Mouse (Mus musculus) gastrocnemius, postnatal 14 days (tissue): Measurements from ENCODE around the gene Ywhag. TPM values are rescaled to one million over a fixed set of nuclear protein-coding genes. Genes with fewer than 3 reads are reported as not detected.

Experiments
- DNase-seq: peaks from one replicate; pipeline ENCODE4 v3.0.0; 2021; ENCODE audit warnings: mixed read lengths
- intact Hi-C: fragments of 180-260 bp; cut with DNase I; formaldehyde crosslinking; loops from one replicate; pipeline ENCODE4 v1.15.1; 2025; ENCODE audit warnings: low total_unique reads
- total RNA-seq, 2 experiments: library from RNA; stranded (reverse); gene quantifications; 2 replicates each; pipeline ENCODE4 v1.2.3; 2021

Ywhag gene
- total RNA-seq, 2 experiments from 2014 or later = 305 to 325 TPM

DNA sequence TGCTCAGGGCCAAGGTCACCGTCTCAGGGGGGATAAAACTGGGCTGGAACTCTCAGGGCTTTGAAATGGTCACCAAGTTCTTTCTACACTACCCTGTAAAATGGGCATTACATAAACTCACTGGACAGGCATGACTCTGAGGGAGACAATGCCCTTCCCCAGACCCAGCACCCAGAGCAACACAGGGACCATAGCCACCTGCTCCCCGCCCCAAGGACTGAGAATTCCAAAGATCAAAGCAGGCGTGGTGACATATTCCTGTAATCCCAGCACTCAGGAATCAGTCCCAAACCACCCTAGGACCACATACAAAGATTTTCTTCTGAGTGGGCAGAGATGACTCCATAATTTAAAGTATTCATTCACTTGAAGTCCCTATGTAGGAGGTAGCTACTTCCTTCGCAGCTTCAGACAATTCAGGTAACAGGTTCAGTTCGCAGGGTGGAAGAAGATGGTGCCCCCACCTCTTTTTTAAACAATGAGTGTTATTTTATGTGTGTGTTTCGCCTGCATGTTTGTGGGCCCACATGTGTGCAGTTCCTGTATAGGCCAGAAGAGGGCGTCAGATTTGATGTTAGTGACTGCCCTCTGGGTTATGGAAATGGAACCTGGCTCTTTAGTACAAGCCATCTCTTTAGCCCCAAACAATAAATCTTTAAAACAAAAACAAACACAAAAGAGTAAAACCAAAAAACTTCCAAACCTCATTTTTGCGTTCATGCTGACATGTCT, 16.9 kb downstream of the Ywhag start:
- DNase-seq = no peak
- intact Hi-C loops = no loop called here

DNA sequence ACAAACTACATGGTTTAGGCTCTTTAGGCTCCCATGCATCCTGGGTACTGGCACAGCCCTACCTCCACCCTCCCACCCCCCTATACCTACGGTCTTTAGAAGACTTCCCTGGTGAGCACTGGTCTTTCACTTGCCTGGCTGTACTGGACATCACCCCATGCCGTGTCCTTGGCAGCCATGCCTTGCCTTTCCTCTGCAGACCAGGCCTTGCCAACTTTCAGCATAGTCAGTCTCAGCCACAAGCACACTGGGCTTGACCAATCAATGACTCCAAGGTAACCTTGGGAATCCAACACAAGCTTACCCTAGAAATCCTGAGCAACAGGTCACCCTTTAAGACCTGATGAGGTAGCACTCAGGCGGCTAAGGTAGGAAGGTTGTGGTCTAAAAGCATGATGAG, 17.8 kb downstream of the Ywhag start:
- DNase-seq = no peak
- intact Hi-C loops = no loop called here

GRCm38 (mm10) chr5:135916051-135916565, 18.3 kb downstream of the Ywhag start:
- no peak for DNase-seq
- intact Hi-C loops = no loop called here

DNA sequence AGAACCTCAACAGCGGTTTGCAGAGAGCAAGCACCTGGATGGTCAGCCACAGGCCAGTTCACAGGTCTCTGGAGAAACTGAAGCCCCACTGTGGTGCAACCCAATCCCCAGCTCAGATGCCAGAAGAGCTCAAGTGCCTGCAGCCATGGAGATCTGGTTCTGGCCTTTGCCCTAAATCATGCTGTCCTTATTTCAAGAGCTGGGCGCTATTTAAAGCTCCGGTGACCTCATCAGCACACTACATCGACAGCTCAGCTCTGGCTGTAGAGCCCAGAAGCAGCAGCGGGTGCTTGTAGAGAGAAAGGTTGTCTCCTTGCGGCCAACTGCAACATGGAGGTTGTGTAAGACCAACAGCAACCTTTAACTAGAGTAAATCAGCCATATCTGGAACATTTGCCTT, 20.3 kb downstream of the Ywhag start:
- intact Hi-C loops = no loop called here

DNA sequence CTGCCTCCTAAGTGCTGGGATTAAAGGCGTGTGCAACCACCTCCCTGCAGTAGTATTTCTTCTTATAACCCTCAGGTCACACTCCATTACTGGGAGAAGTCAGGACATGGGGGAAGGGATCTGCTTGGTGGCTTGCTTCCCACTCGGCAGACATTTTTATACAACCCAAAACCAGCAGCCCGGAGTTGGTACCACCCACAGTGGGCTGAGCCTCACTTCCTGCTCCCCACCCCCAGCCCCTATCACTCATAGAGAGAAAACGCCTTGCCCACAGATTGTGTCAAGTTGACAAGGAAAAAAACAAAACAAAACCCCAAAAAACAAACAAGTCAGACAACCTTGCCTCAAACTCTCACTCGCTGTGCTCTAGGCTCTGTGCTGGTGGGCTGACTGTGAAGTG, 21.2 kb downstream of the Ywhag start:
- intact Hi-C loops = no loop called here
- no peak for DNase-seq

More for the DNA sequence above, 20.3 kb downstream of the Ywhag start:
- DNase-seq = peak; percentile 63

- no peak for DNase-seq
- intact Hi-C loops = no loop called here
These were observed 22.7 kb downstream of the Ywhag start for GRCm38 (mm10) chr5:135911633-135912220.

GRCm38 (mm10) chr5:135910813-135911212, 23.6 kb downstream of the Ywhag start:
- DNase-seq = no peak
- intact Hi-C loops = no loop called here

DNA sequence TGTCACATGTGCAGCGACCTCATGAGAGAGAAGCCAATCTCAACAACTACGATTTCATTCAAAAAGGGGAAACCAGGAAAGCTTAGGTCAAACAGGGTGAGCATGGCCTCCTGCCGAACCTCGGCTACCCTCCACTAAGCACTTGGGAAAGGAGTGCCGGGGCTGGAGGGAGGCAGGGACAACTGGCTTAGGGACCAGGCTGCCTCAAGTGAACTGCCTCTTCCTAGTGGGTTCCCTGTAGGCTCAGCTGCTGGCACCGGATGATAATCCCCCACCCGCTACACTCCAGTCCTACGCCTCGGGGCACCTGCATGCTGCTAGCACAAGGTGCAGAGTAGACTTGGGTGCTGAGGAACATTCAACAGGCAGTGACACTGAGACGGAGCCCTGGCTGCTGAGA, 24.8 kb downstream of the Ywhag start:
- intact Hi-C loops = no loop called here
- no peak for DNase-seq

DNA sequence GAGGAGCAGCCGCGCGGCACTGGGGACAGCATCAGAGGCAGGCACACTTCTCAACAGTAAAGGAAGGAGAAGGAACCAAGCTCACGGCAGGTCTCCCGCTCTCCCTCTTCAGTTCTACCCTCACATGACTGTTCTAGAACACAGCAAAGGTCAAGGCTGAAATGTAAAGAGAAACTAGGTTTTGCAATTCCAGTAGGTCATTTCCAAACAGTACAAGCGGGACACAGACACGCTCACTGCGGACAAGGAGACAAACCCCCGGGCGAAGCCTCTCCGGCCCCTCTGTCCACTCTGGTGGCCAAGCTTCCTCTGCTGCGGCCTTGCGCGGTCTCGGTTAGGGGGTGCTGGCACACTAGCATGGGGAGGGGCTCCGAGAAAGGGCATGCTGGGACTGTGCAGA, 25.4 kb downstream of the Ywhag start:
- intact Hi-C loops = no loop called here
- DNase-seq = no peak

DNA sequence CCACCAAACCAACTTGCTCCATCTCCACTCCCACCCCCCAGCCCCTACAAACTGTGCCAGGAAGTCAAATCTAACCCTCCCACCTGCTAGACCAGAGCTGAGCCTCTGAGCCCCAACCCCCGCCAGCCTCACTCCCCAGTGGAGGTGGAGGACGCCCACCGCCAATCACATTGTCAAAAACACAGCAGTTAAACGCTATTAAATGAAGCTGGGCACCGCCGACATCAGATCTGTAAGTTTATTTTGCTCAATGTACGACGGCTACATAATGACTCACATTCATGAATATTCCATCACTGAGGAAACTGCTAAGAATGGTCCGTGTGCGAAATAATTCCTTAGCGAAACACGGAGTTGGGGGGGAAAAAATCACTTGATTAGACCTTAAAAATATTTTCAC, 26.2 kb downstream of the Ywhag start:
- intact Hi-C loops = no loop called here
- no peak for DNase-seq

GRCm38 (mm10) chr5:135907256-135907655, 27.2 kb downstream of the Ywhag start:
- intact Hi-C loops = no loop called here
- peak; percentile 84 for DNase-seq

- intact Hi-C loops = no loop called here
- no peak for DNase-seq
These were observed 27.6 kb downstream of the Ywhag start for GRCm38 (mm10) chr5:135906846-135907245.

DNA sequence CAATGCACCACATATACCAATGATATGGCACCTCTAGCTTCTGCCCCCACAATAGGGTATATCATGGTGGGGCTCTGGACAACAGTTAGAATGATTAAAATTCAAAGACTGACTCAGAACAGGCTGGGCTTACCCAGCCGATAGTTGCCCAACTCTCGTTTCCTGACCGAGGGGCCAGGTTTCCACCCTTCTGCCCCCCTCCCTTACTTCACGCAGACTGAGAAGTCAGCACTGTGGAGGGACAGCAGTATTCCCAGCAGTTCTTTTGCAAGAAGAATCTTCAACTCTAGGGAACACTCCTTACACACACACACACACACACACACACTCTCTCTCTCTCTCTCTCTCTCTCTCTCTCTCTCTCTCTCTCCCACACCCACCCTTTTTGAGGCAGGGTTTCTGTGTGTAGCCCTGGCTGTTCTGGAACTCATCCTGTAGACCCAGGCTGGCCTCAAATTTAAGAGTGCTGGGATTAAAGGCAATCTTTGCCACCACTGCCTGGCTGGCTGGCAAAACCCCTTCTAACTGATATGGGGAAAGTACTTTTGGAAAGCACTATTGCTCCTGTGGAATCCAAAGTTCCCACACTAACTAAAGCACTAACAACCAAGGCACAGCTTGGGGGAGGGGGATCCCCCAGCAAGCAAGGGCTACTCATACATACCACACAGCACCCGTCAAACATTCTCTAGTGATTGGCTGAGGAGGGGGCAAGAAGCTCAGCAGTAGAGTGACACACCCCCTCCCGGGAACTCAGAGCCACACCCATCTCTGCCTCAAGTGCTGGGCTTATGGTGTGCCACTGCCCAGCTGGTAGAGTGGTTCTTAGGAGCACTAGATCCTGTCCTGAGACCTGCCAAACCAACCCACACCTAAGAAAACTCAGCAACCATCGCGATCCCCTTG, 28.8 kb downstream of the Ywhag start:
- DNase-seq = no peak
- intact Hi-C loops = no loop called here

GRCm38 (mm10) chr5:135904259-135904658, 30.2 kb downstream of the Ywhag start:
- DNase-seq = no peak
- intact Hi-C loops = loop anchor here (5.0 kb wide), 1 partner anchor 63 kb away; no protein-coding TSS in a partner anchor

DNA sequence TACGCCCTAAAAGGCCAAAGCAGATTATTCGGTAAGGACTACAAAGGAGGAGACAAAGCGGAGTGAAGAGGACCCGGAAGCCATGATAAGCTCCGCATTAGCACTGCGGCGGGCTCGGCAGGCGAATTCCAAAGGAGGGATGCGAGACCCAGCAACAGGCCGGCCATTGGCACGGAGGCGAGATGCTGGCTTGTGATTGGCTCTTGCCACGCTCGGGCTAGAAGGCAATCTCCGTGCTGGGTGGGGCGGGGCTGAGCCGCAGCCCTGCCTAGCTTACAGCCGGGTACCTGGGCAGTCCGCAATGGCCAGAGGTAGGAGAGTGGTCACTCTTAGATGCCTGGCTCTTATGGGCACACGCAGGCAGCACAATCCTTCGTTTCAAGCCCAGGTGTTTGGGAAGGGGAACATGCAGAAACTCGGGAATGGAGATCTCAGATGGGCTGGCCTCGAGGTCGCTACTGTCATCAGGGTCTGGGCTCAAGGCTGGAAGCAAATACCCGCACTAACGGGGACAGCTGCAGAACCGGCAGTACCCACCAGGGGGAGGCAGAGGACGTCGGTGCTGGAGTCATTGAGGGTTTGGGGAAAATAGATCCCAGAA, 30.8 kb downstream of the Ywhag start:
- intact Hi-C loops = loop anchor here (5.0 kb wide), 1 partner anchor 64 kb away; no protein-coding TSS in a partner anchor
- DNase-seq = peak; percentile 87

DNA sequence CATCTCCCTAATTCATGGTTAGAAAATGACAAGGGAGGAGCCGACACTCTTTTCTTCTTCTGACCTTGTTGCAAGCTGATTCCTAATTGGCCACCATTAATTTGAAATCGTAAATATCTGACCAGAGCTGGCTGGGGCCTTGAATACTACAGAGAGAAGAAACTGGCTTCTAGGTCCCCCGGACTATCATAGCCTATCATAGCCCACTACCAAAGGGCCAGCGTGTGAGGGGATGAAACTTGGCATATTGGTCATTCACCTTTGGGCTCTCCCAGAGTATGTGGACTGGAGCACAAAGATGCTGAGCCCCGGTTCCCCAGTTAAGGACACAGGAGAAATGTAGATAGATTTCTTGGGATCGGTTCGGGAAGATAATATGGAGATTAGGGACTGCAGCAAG, 31.4 kb downstream of the Ywhag start:
- intact Hi-C loops = loop anchor here (5.0 kb wide), 1 partner anchor 64 kb away; no protein-coding TSS in a partner anchor

DNA sequence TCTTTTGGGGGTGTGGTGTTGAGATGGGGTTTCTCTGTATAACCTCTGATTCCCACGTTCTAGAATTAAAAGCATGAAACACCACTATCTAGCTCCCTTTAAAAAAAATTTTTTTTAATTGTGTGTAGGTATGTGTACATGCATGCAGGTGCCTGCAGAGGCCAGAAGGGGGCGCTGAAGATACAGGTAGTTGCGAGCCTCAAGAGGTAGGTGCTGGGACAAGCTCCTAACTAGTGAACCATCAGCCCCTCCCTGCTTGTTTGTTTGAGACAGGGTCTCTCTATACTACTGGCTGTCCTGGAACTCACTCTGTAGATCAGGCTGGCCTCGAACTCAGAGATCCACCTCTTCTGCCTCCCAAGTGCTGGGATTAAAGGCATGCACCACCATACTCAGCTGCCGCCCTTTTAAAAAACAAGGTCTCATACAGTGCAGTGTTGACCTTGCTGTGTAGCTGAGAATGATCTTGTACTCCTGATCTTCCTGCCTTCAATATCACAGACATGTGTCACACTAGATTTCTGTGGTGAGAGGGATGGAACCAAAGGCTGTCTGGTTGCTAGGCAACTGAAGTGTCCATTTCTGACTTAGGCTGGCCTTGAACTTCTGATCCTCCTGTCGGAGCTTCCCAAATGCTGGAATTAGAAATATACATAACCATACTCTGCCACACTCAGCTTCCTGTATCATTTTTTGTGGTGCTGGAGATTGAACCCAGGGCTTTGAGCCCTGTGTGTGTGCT, 32.9 kb downstream of the Ywhag start:
- intact Hi-C loops = loop anchor here (5.0 kb wide), 1 partner anchor 66 kb away; no protein-coding TSS in a partner anchor
- no peak for DNase-seq

More for the DNA sequence above, 31.4 kb downstream of the Ywhag start:
- DNase-seq = no peak

DNA sequence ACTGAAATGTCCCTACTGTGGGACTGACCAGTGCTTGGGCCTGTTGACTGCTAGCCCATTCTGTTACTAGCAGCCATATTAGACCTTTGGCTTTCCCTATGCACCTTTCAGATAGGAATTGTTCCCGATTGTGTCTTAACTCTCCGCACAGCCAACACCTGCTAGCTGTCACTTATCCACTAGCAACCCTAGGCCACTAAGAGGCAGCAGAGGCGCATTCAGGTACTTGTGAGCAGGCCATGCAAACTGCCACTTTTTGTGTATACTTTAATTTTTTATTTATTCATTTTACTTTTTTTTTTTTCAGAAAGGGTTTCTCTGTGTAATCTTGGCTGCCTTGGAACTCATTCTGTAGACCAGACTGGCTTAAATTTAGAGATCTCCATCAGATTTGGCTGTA, 33.7 kb downstream of the Ywhag start:
- DNase-seq = no peak
- intact Hi-C loops = loop anchor here (5.0 kb wide), 1 partner anchor 67 kb away; no protein-coding TSS in a partner anchor

DNA sequence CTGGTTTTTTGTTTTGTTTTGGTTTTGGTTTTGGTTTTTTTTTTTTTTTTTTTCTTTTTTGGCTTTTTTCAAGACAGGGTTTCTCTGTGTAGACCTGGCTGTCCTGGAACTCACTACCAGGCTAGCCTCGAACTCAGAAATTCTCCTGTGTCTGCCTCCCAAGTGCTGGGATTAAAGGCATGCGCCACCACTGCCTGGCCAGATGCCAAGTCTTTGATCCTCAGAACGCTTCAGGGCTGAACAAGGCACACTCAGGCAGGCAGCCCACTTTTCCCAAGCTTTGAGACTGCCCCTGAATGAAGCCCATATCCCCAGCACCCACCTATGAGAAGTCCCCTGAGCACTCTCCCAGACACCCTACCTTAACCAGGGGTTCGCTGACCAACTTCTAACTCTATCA, 34.6 kb downstream of the Ywhag start:
- no peak for DNase-seq
- intact Hi-C loops = loop anchor here (5.0 to 10.0 kb wide), 2 partner anchors 67 to 155 kb away; partner anchors contain the start of gene Upk3bl
